Mouse (Mus musculus): ENCODE measurements around the gene Trpv4. TPM values are rescaled to one million over a fixed set of nuclear protein-coding genes. Genes with fewer than 3 reads are reported as not detected.

The Trpv4 gene
- 1 to 10 TPM; 1.6 to 2.7 TPM for total RNA-seq (2021)
- long read RNA-seq, experiment 1, partial matches to known transcripts, result 1 of 4 reads
- long read RNA-seq, experiment 1, other reads (novel, unspliced or antisense), result 1 of 4 reads
- long read RNA-seq, experiment 2, result 0 reads

GRCm38 (mm10) chr5:114658255-114658654, at the start of gene Trpv4:
Trpv4 (minus strand) TSS chr5:114658421.
- no peak for DNase-seq

- peak; percentile 90 for DNase-seq
Measured at GRCm38 (mm10) chr5:114707265-114708068, 49.2 kb upstream of the Trpv4 start, which contains the start of gene Tchp. Tchp (plus strand) TSS chr5:114707760.

GRCm38 (mm10) chr5:114702403-114703392, 44.5 kb upstream of the Trpv4 start:
- DNase-seq, result no peak

- no peak for DNase-seq
Measured at GRCm38 (mm10) chr5:114699015-114699414, 40.8 kb upstream of the Trpv4 start.

GRCm38 (mm10) chr5:114698044-114698746, 40.0 kb upstream of the Trpv4 start:
- peak; percentile 72 for DNase-seq

GRCm38 (mm10) chr5:114696939-114697338, 38.7 kb upstream of the Trpv4 start:
- DNase-seq, result no peak

GRCm38 (mm10) chr5:114695775-114696174, 37.6 kb upstream of the Trpv4 start:
- no peak for DNase-seq

- DNase-seq, result peak; percentile 92
Measured at GRCm38 (mm10) chr5:114690633-114691567, 32.7 kb upstream of the Trpv4 start, which contains the start of gene Gltp. Gltp (minus strand) TSS chr5:114690984.

GRCm38 (mm10) chr5:114689700-114690366, 31.6 kb upstream of the Trpv4 start:
- DNase-seq, result no peak

GRCm38 (mm10) chr5:114688703-114689102, 30.5 kb upstream of the Trpv4 start:
- DNase-seq, result no peak

- no peak for DNase-seq
Measured at GRCm38 (mm10) chr5:114687901-114688300, 29.7 kb upstream of the Trpv4 start.

GRCm38 (mm10) chr5:114686726-114687210, 28.5 kb upstream of the Trpv4 start:
- DNase-seq, result no peak

GRCm38 (mm10) chr5:114685986-114686385, 27.8 kb upstream of the Trpv4 start:
- DNase-seq, result no peak

GRCm38 (mm10) chr5:114681717-114682116, 23.5 kb upstream of the Trpv4 start:
- no peak for DNase-seq

GRCm38 (mm10) chr5:114680676-114681285, 22.6 kb upstream of the Trpv4 start:
- no peak for DNase-seq

GRCm38 (mm10) chr5:114679841-114680591, 21.8 kb upstream of the Trpv4 start:
- DNase-seq, result no peak

- DNase-seq, result no peak
Measured at GRCm38 (mm10) chr5:114674594-114674993, 16.4 kb upstream of the Trpv4 start.

GRCm38 (mm10) chr5:114673114-114673513, 14.9 kb upstream of the Trpv4 start:
- DNase-seq, result no peak

GRCm38 (mm10) chr5:114669014-114669413, 10.8 kb upstream of the Trpv4 start:
- no peak for DNase-seq

Data from gastrocnemius, postnatal 25 days (tissue).